Mouse (Mus musculus) frontal cortex, postnatal 14 days (tissue): ENCODE data around the gene Them7.

ENCODE experiments used
- DNase-seq, 2 experiments: peaks; one replicate each; pipeline ENCODE4 v3.0.0; 2022; ENCODE audit warnings: low spot score in 2 of 2

Gene Them7

GRCm38 (mm10) chr2:105224134-105224986 lies at the start of gene Them7:
TSS of gene Them7 (plus strand) at chr2:105224320.
- DNase-seq = no peak

DNA sequence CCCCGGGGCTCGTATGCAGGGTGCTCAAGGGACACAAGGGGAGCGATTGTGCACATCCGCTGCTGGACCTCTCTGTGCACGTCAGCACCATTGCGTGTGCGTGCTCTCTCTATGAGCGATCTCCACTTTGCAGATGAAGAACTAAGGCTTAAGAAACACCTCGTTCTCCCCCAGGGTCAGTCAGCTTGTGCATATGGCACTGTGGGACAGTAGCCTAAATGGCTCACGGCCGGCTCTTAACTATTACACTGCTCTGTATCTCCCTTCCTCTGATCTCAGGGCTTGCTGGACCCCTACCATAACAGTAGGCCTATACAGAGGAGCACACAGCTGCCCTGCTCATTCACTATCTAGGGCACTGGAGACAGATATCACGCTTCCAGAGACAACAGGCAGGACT lies 45.2 kb upstream of the Them7 start:
- no peak for DNase-seq

DNA sequence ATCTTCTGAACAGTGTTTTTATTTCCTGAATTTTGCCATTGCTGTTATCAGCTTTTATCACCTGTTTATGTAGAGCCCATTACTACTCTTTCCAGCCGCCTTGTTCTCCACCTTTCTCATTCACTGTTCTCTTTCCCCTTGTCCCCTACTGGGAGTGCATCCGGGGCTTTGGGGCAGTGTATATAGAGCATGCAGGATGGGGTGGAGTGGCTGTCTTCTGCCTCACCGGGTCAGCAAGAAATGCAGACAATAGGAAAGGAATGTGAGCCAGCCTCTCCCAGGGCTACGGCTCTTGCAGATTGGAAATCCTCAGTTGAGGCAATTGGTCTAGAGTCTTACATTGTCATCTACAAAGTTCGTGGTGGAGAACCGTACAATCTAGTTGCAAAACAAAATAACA lies 41.6 kb upstream of the Them7 start:
- no peak for DNase-seq

- DNase-seq = no peak
Observed at GRCm38 (mm10) chr2:105185140-105185539, 39.0 kb upstream of the Them7 start.

DNA sequence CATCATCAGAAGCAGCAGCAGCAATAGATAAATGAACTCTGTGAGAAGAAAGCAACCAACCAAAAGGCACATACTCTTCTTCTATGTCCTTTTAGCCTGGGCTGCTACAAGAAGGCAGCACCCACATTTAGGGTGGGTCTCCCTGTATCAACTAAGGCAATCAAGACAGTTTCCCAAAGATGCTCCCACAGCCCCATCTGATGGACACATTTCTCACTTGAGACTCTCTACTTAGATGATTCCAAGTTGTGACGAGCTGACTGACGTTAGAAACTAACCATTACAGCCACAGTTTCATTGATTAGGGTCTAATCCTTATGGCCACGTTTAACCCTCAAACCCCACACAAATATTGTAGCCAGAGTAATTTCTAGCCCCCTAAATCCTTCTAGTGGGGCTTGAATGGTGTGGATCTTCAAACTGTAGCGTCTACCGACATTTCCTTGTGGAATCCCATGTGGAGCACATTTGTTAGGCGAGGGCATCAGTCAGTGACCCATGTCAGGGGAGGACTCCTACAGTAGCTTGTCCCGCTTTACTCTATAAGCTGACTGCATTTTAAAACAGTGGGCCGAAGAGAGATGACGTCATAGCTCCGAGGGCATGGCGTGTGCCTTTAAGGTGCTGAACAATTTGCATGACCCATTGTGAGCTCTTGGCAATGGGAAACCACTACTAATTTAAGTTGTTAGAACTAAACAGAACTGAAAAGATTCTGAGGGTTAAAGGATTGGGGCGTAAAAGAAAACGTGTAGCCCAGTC lies 38.2 kb upstream of the Them7 start:
- DNase-seq = no peak

DNA sequence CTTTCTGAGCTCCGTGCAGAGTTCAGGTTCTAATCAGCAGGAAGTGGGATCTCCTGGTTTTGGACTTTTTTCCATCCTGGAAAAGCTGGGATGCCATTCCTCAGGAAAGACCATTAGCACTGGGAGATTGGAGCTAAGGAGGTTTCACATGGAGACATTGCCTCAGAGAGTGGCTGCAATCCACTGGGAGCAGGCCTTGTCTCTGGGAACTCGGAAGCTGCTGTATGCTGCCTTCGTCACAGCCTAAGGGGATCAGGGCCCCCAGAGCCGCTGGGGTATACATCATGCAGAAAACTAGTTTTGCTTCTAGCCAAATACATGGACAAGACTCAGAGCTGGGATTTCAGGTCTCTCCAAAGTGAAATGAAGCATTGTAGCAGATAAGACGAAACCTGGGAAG lies 37.5 kb upstream of the Them7 start:
- no peak for DNase-seq

- DNase-seq = no peak
Observed at GRCm38 (mm10) chr2:105188182-105188581, 35.9 kb upstream of the Them7 start.

- no peak for DNase-seq
Observed at GRCm38 (mm10) chr2:105189352-105189751, 34.8 kb upstream of the Them7 start.

- no peak for DNase-seq
Observed at GRCm38 (mm10) chr2:105200152-105200551, 24.0 kb upstream of the Them7 start.

DNA sequence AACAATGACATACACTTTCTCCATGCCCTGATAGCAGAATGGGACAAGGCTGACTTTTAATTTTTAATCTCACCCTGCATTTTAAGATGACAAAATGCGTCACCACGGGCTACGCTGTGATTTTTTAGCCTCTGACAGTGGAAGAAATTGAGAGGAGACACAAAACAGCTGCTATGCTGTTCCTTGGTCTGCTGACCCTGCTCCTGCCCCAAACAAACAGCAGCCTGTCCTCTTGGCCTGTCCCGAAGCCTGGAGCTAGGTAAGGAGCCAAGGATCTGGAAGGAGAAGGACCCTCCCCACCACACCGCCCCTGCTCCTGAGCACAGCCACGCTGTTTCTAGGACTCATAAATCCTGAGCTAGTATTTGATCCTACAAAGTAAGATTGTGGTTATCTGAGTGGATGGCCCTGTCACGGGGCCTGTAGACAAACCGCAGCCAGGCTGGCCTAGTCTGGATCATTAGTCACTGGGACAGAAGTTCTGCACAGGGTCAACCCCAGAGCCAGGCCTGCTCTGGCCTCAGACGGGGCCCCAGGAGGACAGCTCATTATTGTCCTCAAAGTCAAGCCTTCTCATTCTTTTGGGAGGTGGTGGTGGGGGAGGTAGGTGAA lies 17.5 kb upstream of the Them7 start:
- DNase-seq = no peak

GRCm38 (mm10) chr2:105212839-105213238 lies 11.3 kb upstream of the Them7 start:
- DNase-seq = no peak

DNA sequence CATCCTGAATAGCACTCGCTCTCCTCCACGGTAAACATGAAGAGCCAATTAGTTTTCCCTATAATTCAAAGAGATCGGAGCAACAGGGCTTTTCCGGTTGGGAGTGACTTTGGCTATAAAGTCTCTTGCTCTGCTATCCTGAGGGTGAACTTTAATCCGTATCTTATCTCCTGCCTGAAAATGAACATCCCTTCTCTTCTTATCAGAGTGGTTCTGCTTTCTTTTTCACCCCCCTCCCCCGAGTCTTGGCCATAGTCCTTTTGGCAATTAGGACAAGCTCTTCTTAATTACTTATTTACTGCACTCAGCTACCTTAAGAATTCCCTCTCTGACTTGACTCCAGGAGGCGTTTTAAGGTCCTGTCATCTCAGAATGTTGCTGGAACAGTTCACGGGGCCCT lies 8.2 kb upstream of the Them7 start:
- DNase-seq = no peak

- DNase-seq = no peak
Observed at GRCm38 (mm10) chr2:105219229-105219628, 4.9 kb upstream of the Them7 start.

DNA sequence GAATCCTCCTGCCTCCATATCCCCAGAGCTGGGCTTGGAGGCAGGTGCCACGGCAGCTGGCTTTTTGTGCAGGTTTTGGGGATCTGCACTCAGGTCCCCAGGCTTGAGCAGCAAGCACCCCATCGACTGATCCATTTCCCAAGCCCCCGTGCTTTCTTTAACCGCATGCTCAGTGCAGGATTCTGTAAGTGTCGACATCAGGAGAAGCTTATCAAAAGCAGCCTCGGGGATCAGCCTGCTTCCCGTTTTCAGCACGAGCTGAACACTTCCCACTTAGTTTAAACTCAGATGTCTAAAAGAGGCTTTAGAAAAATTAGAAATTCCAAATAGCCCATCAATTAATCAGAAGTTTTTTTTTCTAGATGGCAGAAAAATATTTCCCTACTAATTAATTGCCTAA lies 4.5 kb upstream of the Them7 start:
- DNase-seq = no peak

- DNase-seq = no peak
Observed at GRCm38 (mm10) chr2:105220738-105221303, 3.3 kb upstream of the Them7 start.

DNA sequence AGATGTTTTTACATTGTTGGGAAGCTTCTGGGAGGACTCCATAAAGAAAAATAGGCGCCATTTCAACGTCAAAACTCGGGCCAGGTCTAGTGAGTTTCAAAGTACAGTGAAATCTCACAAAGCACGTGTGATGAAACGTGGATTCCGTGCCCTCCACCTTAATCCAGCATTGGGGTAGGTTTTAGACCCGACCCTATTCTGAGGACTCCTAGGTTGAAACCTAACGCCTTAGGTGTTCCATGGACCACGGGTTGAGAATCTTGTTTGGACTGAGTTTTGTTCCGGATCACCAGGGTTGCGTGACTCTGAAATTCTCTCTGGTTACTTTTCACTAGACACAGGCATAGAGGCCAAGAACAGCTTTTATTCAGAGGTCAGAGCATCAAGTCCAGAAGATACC lies 514 bp upstream of the Them7 start:
- DNase-seq = no peak

GRCm38 (mm10) chr2:105224987-105225375 lies 861 bp downstream of the Them7 start:
- DNase-seq = no peak

GRCm38 (mm10) chr2:105226297-105226958 lies 2.3 kb downstream of the Them7 start:
- DNase-seq = no peak

GRCm38 (mm10) chr2:105228416-105228815 lies 4.3 kb downstream of the Them7 start:
- no peak for DNase-seq

- DNase-seq = peak in 1 of 2 experiments; percentile 54
Observed at GRCm38 (mm10) chr2:105230333-105230732, 6.2 kb downstream of the Them7 start.

- DNase-seq = no peak
Observed at GRCm38 (mm10) chr2:105232386-105232785, 8.3 kb downstream of the Them7 start.

DNA sequence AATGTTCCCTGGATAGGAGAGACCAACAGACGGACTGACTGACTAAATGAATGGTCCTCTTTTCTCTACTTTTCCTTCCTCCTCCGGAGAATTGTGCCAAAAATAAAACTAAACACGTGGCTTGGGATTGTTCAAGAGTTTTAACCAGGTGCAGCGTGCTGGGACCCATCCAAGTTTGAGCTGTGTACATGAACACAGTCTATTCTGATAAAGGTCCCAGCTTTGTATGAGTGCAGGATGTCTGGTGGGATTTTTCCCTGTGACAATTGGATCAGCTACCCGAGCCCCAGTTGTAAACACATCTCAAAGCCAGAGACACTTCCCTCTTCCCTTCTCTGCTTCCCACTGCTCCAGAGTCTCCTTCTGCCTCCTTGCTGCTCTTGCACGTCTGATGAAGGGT lies 10.2 kb downstream of the Them7 start:
- no peak for DNase-seq
